Mouse (Mus musculus) layer of hippocampus, postnatal 36 days (tissue): ENCODE measurements at regions not wholly inside any gene's neighbourhood (a gene's known extent, or its start where the extent isn't known, plus 50 kb on each side); places are given as distances from the start of the nearest gene placed in this dataset.

Experiments
- DNase-seq, 2 experiments: peaks; one replicate each; pipeline ENCODE4 v3.0.0; 2022

- no peak for DNase-seq
Observed at GRCm38 (mm10) chr16:51315608-51316007, 715.4 kb upstream of the Cblb start.

GRCm38 (mm10) chr16:51332262-51332661 is 698.8 kb upstream of the Cblb start:
- no peak for DNase-seq

GRCm38 (mm10) chr16:51334972-51335371 is 696.1 kb upstream of the Cblb start:
- no peak for DNase-seq

GRCm38 (mm10) chr16:51347120-51347519 is 683.9 kb upstream of the Cblb start:
- DNase-seq, result no peak

GRCm38 (mm10) chr16:51352151-51352550 is 678.9 kb upstream of the Cblb start:
- peak; percentile 3 to 8 for DNase-seq

- DNase-seq, result no peak
Observed at GRCm38 (mm10) chr16:51353791-51354190, 677.2 kb upstream of the Cblb start.

- no peak for DNase-seq
Observed at GRCm38 (mm10) chr16:51370070-51370469, 661.0 kb upstream of the Cblb start.

- DNase-seq, result no peak
Observed at GRCm38 (mm10) chr16:51386456-51386855, 644.6 kb upstream of the Cblb start.

GRCm38 (mm10) chr16:51387498-51387897 is 643.5 kb upstream of the Cblb start:
- DNase-seq, result no peak

- no peak for DNase-seq
Observed at GRCm38 (mm10) chr16:51393871-51394270, 637.2 kb upstream of the Cblb start.
